Mouse (Mus musculus) CH12.LX (cell line): ENCODE data around the gene Ilf3. TPM values are rescaled to one million over a fixed set of nuclear protein-coding genes. Genes with fewer than 3 reads are reported as not detected.

Experiments
- DNase-seq: peaks from one replicate; pipeline ENCODE4 v3.0.0-alpha.2; 2013; ENCODE audit errors: extremely low read depth
- H3K27ac ChIP-seq: 2 replicates; pipeline ENCODE4 v1.5.1; 2012; ENCODE audit warnings: low read depth, mild to moderate bottlenecking, control low read depth, moderate library complexity; ENCODE audit not compliant: insufficient read depth
- H3K27me3 ChIP-seq: replicated peaks from 2 replicates; pipeline ENCODE3; 2012; ENCODE audit warnings: inconsistent platforms
- H3K36me3 ChIP-seq, 2 experiments: replicated peaks in 1 of 2; 2 replicates each; pipeline versions ENCODE3 to v1.6.1; 2012; ENCODE audit warnings: inconsistent platforms in 1 of 2, low read length in 1 of 2, mild to moderate bottlenecking in 1 of 2, mixed read lengths in 1 of 2, moderate library complexity in 1 of 2; ENCODE audit not compliant: control insufficient read depth in 1 of 2, insufficient read depth in 1 of 2
- H3K4me1 ChIP-seq, 2 experiments: 2 replicates each; pipeline ENCODE4 v1.6.1; 2012; ENCODE audit warnings: inconsistent platforms in 1 of 2, moderate library complexity in 1 of 2; ENCODE audit not compliant: insufficient read depth in 2 of 2, control insufficient read depth in 1 of 2
- H3K4me2 ChIP-seq: 2 replicates; pipeline ENCODE4 v1.6.1; 2012; ENCODE audit warnings: low read depth, mild to moderate bottlenecking, control low read depth; ENCODE audit not compliant: poor library complexity, insufficient read depth, severe bottlenecking
- H3K4me3 ChIP-seq, 3 experiments: fragments of 150-350 bp in 1 of 3; sonication (generic) in 1 of 3; replicated peaks in 1 of 3; 2 replicates each; pipeline versions ENCODE3 to v1.5.1; 2011 to 2012; ENCODE audit warnings: low read depth in 2 of 3, low read length in 2 of 3, mild to moderate bottlenecking in 2 of 3, moderate library complexity in 2 of 3, control low read depth in 1 of 3, improper control_type of control experiment in 1 of 3, inconsistent platforms in 1 of 3, mixed read lengths in 1 of 3; ENCODE audit not compliant: poor library complexity in 1 of 3
- H3K79me2 ChIP-seq: replicated peaks from 2 replicates; pipeline ENCODE4 v1.6.1; 2012; ENCODE audit warnings: mild to moderate bottlenecking, moderate library complexity; ENCODE audit not compliant: control insufficient read depth, poor library complexity, insufficient read depth, severe bottlenecking; ENCODE audit errors: extremely low read depth
- H3K9ac ChIP-seq: 2 replicates; pipeline ENCODE4 v1.6.1; 2012; ENCODE audit warnings: low read depth, mild to moderate bottlenecking, control low read depth, moderate library complexity; ENCODE audit not compliant: insufficient read depth
- H3K9me3 ChIP-seq: replicated peaks from 2 replicates; pipeline ENCODE3; 2012; ENCODE audit warnings: low read length, inconsistent platforms, mixed read lengths
- BHLHE40 ChIP-seq: IDR thresholded peaks from 2 replicates; pipeline ENCODE4 v1.6.1; 2011; ENCODE audit warnings: mild to moderate bottlenecking, low read depth, low read length, improper control_type of control experiment
- CHD2 ChIP-seq: IDR thresholded peaks from 2 replicates; pipeline ENCODE4 v1.6.1; 2011; ENCODE audit warnings: low read length, improper control_type of control experiment
- CTCF ChIP-seq, 2 experiments: IDR thresholded peaks in 1 of 2; conservative IDR thresholded peaks in 1 of 2; 2 replicates each; pipeline ENCODE4 v1.5.1; 2011 to 2012; ENCODE audit warnings: low read depth in 2 of 2, low read length in 2 of 2, improper control_type of control experiment in 1 of 2, inconsistent platforms in 1 of 2, mild to moderate bottlenecking in 1 of 2, moderate library complexity in 1 of 2
- E2F4 ChIP-seq: IDR thresholded peaks from 2 replicates; pipeline ENCODE4 v1.6.1; 2011; ENCODE audit warnings: low read depth, low read length, improper control_type of control experiment; ENCODE audit not compliant: insufficient replicate concordance
- ELF1 ChIP-seq: IDR thresholded peaks from 2 replicates; pipeline ENCODE4 v1.6.1; 2014; ENCODE audit warnings: low read depth, mild to moderate bottlenecking, inconsistent platforms, low read length, improper control_type of control experiment
- ETS1 ChIP-seq: conservative IDR thresholded peaks from 2 replicates; pipeline ENCODE4 v1.6.1; 2012; ENCODE audit warnings: low read depth, mild to moderate bottlenecking, inconsistent platforms, low read length, improper control_type of control experiment, moderate library complexity
- HCFC1 ChIP-seq: IDR thresholded peaks from 2 replicates; pipeline ENCODE4 v1.6.1; 2012; ENCODE audit warnings: low read depth, mild to moderate bottlenecking, inconsistent platforms, low read length, improper control_type of control experiment
- IRF4 ChIP-seq: IDR thresholded peaks from 2 replicates; pipeline ENCODE4 v1.6.1; 2014; ENCODE audit warnings: low read depth, mild to moderate bottlenecking, inconsistent platforms, low read length, improper control_type of control experiment
- JUN ChIP-seq: IDR thresholded peaks from 2 replicates; pipeline ENCODE4 v1.6.1; 2011; ENCODE audit warnings: low read depth, mild to moderate bottlenecking, low read length, improper control_type of control experiment, moderate library complexity; ENCODE audit not compliant: insufficient read depth
- MAFK ChIP-seq: IDR thresholded peaks from 2 replicates; pipeline ENCODE4 v1.6.1; 2011; ENCODE audit warnings: low read length, improper control_type of control experiment; ENCODE audit not compliant: insufficient replicate concordance
- MEF2A ChIP-seq: IDR thresholded peaks from 2 replicates; pipeline ENCODE4 v1.6.1; 2014; ENCODE audit warnings: low read depth, mild to moderate bottlenecking, inconsistent platforms, low read length, improper control_type of control experiment, borderline replicate concordance
- PAX5 ChIP-seq: IDR thresholded peaks from 2 replicates; pipeline ENCODE4 v1.6.1; 2012; ENCODE audit warnings: low read length, inconsistent platforms, mixed read lengths
- POLR2AphosphoS2 ChIP-seq: IDR thresholded peaks from 2 replicates; pipeline ENCODE4 v1.6.1; 2011; ENCODE audit warnings: low read depth, low read length, improper control_type of control experiment
- RCOR1 ChIP-seq: conservative IDR thresholded peaks from 2 replicates; pipeline ENCODE4 v1.6.1; 2012; ENCODE audit warnings: low read depth, mild to moderate bottlenecking, inconsistent platforms, low read length, improper control_type of control experiment
- TCF12 ChIP-seq: IDR thresholded peaks from 2 replicates; pipeline ENCODE4 v1.6.1; 2014; ENCODE audit warnings: low read depth, mild to moderate bottlenecking, inconsistent platforms, low read length, improper control_type of control experiment
- USF1 ChIP-seq: IDR thresholded peaks from 2 replicates; pipeline ENCODE4 v1.6.1; 2014; ENCODE audit warnings: low read depth, mild to moderate bottlenecking, inconsistent platforms, low read length, improper control_type of control experiment
- USF2 ChIP-seq: conservative IDR thresholded peaks from 2 replicates; pipeline ENCODE4 v1.6.1; 2011; ENCODE audit warnings: low read depth, low read length, improper control_type of control experiment
- ZC3H11A ChIP-seq: IDR thresholded peaks from 2 replicates; pipeline ENCODE4 v1.6.1; 2012; ENCODE audit warnings: low read depth, mild to moderate bottlenecking, inconsistent platforms, low read length, improper control_type of control experiment
- ZKSCAN1 ChIP-seq: IDR thresholded peaks from 2 replicates; pipeline ENCODE4 v1.6.1; 2012; ENCODE audit warnings: low read depth, inconsistent platforms, low read length, improper control_type of control experiment, borderline replicate concordance
- ZNF384 ChIP-seq: IDR thresholded peaks from 2 replicates; pipeline ENCODE4 v1.6.1; 2012; ENCODE audit warnings: low read depth, low read length, improper control_type of control experiment, inconsistent platforms
- dilution Hi-C: fragments of 300-500 bp; cut with MboI; formaldehyde crosslinking; loops from 2 replicates; pipeline ENCODE4 v1.14.3; 2020; ENCODE audit warnings: low sequenced_read_pairs; ENCODE audit not compliant: extremely low pct_unique_long_range_greater_than_20kb, extremely low pct_ligation_motif_present
- in situ Hi-C: fragments of 300-500 bp; cut with MboI; formaldehyde crosslinking; loops from 3 replicates; pipeline ENCODE4 v1.14.3; 2019; ENCODE audit warnings: low sequenced_read_pairs, low pct_ligation_motif_present, low pct_unique_long_range_greater_than_20kb, mixed read lengths
- polyA plus RNA-seq: library from polyadenylated mRNA; unstranded; fragments of >175 nt; gene quantifications from 2 replicates; pipeline ENCODE4 v1.2.1, GENCODE M21; 2012; ENCODE audit warnings: low read depth; ENCODE audit not compliant: insufficient read length
- total RNA-seq, 2 experiments: library from RNA; depleted of rRNA; stranded (reverse); fragments of 300-350 nt in 1 of 2; fragments of >200 nt in 1 of 2; gene quantifications; 2 replicates each; pipeline ENCODE4 v1.2.3; 2012 to 2014

Ilf3 gene
- total and polyA plus RNA-seq, 3 experiments, result 72.8 to 128 (median 77.3) TPM

- H3K4me1 ChIP-seq, result peaks cover 6 to 30% of the 10 kb centered on the region in 2 experiments; a peak in 3 of 4 replicates
- H3K79me2 ChIP-seq, result peaks cover 21% of the 10 kb centered on the region
- H3K4me3 ChIP-seq, result no peak overlapping the region
- peaks cover 2% of the 10 kb centered on the region for H3K9me3 ChIP-seq
- dilution Hi-C loops, result no loop called here
- H3K36me3 ChIP-seq, result peaks cover 5 to 71% of the 10 kb centered on the region in 2 experiments
- H3K9ac ChIP-seq, result no peak overlapping the region
- no peak overlapping the region for H3K27ac ChIP-seq
- in situ Hi-C loops, result no loop called here
- DNase-seq, result no peak
- no peak for TF ChIP-seq HCFC1
- no peak for TF ChIP-seq TCF12
- no peak for TF ChIP-seq IRF4
- TF ChIP-seq USF2, result no peak
- no peak for TF ChIP-seq ETS1
- TF ChIP-seq MEF2A, result no peak
- no peak for TF ChIP-seq MAFK
- no peak for TF ChIP-seq ZC3H11A
- no peak for TF ChIP-seq RCOR1
- TF ChIP-seq POLR2AphosphoS2, result no peak
- no peak for TF ChIP-seq BHLHE40
- no peak for TF ChIP-seq JUN
- no peak for TF ChIP-seq ELF1
- no peak for TF ChIP-seq E2F4
- TF ChIP-seq USF1, result no peak
- TF ChIP-seq CTCF (conservative IDR thresholded peaks at IDR 0.05 in 1 of 2, IDR thresholded peaks at IDR 0.05 in 1 of 2; ENCODE audit: low read depth in 2 of 2, low read length in 2 of 2), result no peak
- TF ChIP-seq CHD2, result no peak
- no peak for TF ChIP-seq ZKSCAN1
- TF ChIP-seq ZNF384, result no peak
- TF ChIP-seq PAX5, result no peak
- H3K4me2 ChIP-seq, result no peak overlapping the region
- no peaks in the 10 kb centered on the region for H3K27me3 ChIP-seq
Measured at GRCm38 (mm10) chr9:21334747-21335146, 32.9 kb upstream of the Ilf3 start.

- dilution Hi-C loops, result no loop called here
- no peak overlapping the region for H3K4me2 ChIP-seq
- peaks cover 15% of the 10 kb centered on the region for H3K79me2 ChIP-seq
- in situ Hi-C loops, result no loop called here
- H3K4me3 ChIP-seq, result no peak overlapping the region
- no peak overlapping the region for H3K27ac ChIP-seq
- H3K36me3 ChIP-seq, result peaks cover 5 to 72% of the 10 kb centered on the region in 2 experiments
- no peak overlapping the region for H3K9ac ChIP-seq
- peaks cover 0 to 24% of the 10 kb centered on the region in 2 experiments; a peak in 3 of 4 replicates for H3K4me1 ChIP-seq
- peaks cover 2% of the 10 kb centered on the region for H3K9me3 ChIP-seq
- no peak for TF ChIP-seq USF2
- no peak for DNase-seq
- no peaks in the 10 kb centered on the region for H3K27me3 ChIP-seq
Measured at GRCm38 (mm10) chr9:21335391-21335790, 32.3 kb upstream of the Ilf3 start.
